Mouse (Mus musculus): Measurements from ENCODE around the gene Adgre4. TPM values are rescaled to one million over a fixed set of nuclear protein-coding genes. Genes with fewer than 3 reads are reported as not detected.
"Not testable (repeated sequence)": the region's sequence is repeated elsewhere in the genome, so short reads cannot be mapped to it uniquely, and the experiment has no call there.

Adgre4 gene
- total RNA-seq (2021), result not detected

DNA sequence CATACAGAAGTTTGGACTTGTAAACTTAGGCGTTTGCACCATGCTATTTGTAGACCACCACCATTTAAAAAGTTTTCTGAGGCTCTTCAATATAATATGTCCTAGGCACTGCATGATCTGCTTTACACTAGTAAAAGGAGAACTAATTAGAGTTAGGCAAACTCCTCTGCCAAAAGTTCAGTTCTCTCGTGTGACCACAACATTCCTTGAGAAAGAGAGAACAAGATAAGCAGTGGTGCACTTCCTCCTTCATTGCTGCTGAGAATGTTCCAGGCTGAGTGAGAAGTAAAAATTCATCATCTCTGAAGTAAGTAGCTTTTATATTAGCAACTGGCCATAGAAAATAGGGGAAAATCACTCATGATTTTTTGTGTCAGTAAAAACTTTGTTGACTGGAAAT is at the start of gene Adgre4:
Gene Adgre4, plus strand, starts transcription at position 199 of the 400 bp plus-strand sequence.
- DNase-seq (ENCODE audit: extremely low spot score in 1 of 2, low spot score in 2 of 2), result no peak
- intact Hi-C loops (cut with DNase I), result no loop called here

DNA sequence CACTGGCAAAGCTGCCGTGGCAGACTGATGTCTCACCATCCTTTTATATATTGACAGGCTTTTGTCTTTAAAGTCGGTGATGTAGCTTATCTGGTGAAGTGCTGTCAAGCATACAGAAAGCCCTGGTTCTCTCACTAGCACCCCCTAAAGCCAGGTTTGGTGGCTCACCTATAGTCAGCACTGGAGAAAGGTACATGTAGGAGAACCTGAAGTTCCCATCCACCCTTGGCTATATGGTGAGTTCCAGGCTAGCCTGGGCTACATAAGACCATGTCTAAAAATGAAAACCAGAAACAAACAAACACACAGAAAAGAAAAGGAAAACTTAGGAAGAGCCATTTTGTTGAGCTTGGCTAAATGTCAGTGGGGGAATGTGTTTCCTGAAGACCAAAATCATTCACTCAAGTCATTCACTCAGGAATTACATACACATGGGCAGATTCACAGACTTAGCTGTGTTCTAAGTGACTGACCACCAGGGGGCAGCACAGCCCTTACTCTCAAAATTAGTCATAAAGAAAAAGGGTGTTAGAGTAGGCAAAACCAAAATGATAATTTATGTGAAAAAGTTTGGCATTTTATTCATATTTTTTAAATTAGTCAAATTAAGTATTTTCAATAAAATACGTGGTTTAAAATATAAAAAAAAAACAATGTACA is 47.5 kb upstream of the Adgre4 start:
- intact Hi-C loops (cut with DNase I), result loop anchor here (5.0 to 10.0 kb wide), 2 partner anchors 183 to 255 kb away; partner anchors contain the start of gene Yju2
- peak; percentile 57 to 82 for DNase-seq (ENCODE audit: extremely low spot score in 1 of 2, low spot score in 2 of 2)

DNA sequence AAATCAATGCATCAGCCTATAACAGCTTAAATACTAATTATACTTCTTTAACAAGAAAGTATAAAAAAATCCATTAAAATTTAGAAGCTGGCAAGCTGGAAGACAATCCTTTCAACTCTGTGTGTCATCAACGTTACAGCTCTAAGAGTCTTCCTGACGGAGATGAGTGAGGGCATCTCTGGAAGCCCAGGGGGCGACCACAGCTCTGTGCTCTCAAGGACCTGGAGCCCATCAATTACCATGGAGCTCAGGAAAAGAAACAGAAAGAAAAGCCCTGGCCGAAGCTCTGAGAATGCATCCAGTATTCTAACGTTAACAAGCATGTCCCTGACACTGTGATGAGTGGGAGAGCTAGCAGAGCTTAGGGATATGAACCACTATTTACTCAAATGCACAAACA is 46.9 kb upstream of the Adgre4 start:
- intact Hi-C loops (cut with DNase I), result loop anchor here (5.0 to 10.0 kb wide), 2 partner anchors 182 to 254 kb away; partner anchors contain the start of gene Yju2

DNA sequence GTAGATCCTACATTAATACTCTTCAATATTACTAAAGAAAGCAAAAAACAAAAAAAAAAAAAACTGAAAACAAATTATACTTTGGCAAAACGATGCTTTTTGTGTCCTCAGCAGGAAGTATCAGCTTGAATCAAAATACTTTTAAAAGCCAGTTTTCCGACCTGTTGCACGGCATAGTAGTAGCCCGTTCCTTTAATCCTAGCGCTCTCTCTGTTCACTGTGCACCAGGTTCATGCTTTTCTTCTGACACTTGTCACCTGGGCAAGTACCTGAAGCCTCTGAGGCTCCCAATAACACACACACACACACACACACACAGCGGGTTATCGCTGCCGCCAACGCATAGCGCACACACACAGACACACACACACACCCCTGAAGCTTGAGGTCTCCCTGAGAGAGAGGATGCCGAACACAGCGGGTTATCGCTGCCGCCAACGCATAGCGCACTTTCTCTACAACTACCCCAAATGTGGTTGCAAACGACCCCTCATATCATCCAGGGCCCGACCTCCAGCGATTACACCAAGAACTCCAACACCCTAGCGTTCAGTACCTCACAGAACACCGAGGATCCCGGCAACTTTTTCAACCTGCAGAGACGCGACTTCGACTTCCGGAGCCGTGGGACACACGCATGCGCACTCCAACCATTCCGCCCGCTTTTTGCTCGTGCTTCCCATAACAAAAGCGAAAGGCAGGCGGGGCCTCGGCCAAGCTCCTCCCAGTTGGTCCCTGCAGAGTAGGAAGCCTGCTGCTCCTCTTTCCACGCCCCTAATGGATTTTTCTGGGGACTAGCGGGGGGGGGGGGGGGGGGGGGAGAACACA is 37.6 kb upstream of the Adgre4 start, which contains the start of gene Pot1b:
Gene Pot1b, minus strand, starts transcription at position 645 of the 828 bp plus-strand sequence.
- intact Hi-C loops (cut with DNase I), result no loop called here

More for the DNA sequence above, 46.9 kb upstream of the Adgre4 start:
- DNase-seq (ENCODE audit: extremely low spot score in 1 of 2, low spot score in 2 of 2), result no peak

DNA sequence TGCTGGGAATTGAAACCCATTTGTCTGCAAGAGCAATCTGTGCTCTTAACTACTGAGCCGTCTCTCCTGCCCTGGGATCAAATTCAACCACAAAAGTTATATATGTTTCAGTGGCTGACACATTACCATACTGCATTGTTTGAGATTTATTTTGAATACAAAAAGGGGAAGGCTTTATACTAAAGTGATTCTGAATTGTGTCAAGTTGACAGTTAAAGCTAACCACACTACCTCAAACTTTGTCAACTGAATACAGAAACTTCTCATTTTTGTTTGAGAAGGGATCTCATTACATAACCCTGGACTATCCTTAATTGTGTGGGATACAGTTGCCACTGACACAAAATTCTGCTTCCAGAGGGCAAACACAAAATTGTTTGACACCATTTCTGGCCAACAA is 28.5 kb upstream of the Adgre4 start:
- intact Hi-C loops (cut with DNase I), result no loop called here
- DNase-seq (ENCODE audit: extremely low spot score in 1 of 2, low spot score in 2 of 2), result no peak

More for the DNA sequence above, 37.6 kb upstream of the Adgre4 start, which contains the start of gene Pot1b:
- DNase-seq (ENCODE audit: extremely low spot score in 1 of 2, low spot score in 2 of 2), result peak; percentile 94 to 98

DNA sequence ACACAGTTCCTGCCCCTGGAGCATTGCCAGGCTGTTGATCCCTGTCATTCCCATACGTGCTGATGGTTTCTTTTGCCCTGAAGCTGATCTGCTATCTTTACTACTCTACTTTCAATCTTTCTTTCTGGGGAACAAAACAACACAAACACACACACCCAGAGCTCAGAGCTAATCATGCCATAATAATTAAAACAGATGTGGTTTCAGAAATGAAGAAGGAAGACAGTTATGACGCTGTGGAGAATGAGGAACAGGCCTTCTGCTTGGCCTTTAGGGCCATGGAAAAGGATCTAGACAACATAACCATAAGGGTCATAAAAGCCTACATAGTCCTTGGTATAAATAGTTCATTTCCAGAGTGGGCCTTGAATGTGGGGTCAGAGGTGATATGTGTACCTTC is 27.5 kb upstream of the Adgre4 start:
- intact Hi-C loops (cut with DNase I), result no loop called here
- DNase-seq (ENCODE audit: extremely low spot score in 1 of 2, low spot score in 2 of 2), result no peak

DNA sequence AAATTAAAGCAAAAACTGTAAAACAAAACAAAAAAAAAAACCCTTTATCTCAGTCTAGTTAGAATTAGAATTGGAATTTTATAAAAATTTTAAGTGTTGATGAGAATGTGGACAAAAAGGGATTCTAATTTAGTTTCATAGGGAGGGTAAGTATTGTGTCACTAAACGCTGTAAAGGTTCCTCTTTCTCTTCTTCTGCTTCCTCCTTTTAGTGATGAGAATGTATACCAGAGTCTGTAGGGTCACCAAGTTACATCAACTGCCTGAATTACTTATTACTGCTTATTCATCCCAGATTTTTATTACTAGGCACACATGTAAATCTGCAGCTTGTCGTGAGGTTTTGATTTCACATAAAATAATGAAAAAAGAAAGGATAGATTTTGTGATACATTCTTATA is 23.6 kb upstream of the Adgre4 start:
- no peak for DNase-seq (ENCODE audit: extremely low spot score in 1 of 2, low spot score in 2 of 2)
- intact Hi-C loops (cut with DNase I), result no loop called here

DNA sequence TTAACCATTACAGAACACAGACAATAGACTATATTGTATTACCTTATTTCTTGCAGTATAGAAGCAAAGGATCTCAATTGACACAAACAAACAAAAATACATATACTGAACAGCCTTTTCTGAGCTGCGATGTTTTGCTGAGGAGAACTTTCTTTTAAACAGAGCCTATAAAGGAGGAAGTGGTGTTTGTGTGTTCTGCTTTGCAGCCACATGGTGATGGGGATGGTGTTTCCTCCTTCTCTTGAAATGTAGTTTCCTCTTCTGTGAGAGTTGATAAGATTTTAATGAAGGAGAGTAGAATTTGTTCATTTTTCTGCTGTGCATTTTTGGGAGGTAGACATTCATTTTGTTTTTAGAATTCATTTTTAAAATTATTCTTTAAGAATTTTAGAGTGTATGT is 13.1 kb upstream of the Adgre4 start:
- intact Hi-C loops (cut with DNase I), result no loop called here
- no peak for DNase-seq (ENCODE audit: extremely low spot score in 1 of 2, low spot score in 2 of 2)

DNA sequence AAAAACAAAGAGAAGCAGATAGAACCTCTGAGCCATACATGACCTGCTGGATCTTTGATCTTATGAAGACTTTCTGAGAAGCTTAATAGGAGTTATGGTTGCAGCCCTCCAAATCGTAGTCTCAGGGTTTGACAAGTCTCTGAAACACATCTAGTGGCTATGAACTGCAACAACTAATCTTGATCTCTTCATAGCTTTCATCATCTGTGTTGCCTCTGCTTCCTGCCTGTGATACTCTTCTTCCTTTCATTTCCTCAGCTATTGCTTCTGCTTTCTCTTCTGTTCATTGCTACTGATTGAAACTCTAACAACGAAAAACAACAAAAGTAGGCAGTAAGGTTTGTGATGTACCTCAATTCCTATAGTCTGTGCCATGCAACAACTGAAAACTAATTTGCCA is 1.4 kb downstream of the Adgre4 start:
- intact Hi-C loops (cut with DNase I), result no loop called here
- DNase-seq (ENCODE audit: extremely low spot score in 1 of 2, low spot score in 2 of 2), result no peak

DNA sequence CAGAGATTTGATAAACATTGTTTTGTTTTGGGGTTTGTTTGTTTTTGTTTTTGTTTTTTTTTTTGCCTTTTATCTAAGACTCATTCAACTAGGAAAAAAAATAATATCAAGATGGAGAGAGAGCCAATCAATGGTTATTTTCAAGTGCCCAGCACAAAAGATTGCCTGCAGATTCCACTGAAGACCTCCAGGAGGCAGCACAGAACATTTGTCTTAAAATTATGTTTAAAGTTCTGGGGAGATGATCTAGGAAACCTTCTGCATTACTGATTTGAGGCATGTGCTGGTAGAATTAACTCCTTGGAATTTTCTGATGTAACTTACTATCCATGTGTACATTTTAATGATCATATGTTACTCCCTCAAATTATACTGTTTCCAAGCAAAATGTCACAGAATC is 63.9 kb downstream of the Adgre4 start:
- DNase-seq (ENCODE audit: extremely low spot score in 1 of 2, low spot score in 2 of 2), result no peak
- intact Hi-C loops (cut with DNase I), result no loop called here

DNA sequence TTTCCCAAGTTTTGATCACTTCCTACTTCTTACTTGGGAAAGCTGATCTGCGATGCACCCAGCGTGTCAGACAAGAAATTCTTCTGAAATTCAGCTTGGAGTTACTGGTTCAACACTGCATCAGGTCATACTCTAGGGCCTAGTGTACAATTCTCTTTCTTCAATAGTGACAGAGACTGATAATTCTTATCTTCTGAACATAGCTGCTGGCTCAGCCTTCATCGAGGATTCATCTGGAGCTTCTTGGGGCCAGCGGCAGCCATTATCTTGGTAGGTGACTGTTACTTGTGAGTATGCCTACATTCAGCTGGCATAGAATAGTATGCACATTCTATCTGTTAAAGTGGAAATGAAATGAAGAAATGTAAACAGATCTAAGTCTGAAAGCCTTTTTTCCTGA is 67.1 kb downstream of the Adgre4 start:
- intact Hi-C loops (cut with DNase I), result no loop called here
- no peak for DNase-seq (ENCODE audit: extremely low spot score in 1 of 2, low spot score in 2 of 2)

DNA sequence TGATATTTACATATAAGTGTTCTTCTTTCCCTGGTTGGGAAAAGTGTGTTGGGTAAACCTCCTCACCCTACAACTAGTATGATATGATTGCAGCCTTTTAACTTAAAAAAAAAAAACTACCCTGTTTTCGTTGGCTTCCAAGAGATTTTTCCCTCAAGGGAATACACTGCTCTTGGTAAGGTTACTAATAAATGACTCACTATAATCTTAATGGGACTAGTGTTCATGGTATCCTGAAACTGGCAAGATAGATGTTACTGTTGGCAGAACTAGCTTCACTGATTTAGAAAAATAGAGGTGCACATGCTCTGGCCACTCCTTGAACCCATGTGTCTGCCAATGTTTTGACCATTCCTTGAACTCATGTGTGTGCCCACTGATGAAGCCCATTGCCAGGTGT is 71.8 kb downstream of the Adgre4 start:
- intact Hi-C loops (cut with DNase I), result no loop called here

DNA sequence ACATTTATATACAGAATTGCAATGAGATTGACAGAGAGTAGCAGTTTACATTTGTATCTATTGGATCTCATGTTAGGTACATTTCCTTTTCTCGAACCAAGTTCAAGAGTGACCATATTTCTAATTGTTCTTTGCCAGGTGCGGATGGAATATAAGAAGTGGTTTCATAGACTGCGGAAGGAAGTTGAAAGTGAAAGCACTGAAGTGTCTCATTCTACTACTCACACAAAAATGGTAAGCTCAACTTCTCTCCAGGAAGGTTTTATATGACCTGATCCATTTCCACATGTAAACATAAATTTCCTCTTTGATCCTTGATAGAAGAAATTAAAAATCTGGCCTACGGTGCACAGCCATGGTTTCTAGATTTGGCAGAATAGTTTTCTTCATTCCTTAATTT is 93.3 kb downstream of the Adgre4 start:
- no peak for DNase-seq (ENCODE audit: extremely low spot score in 1 of 2, low spot score in 2 of 2)
- intact Hi-C loops (cut with DNase I), result no loop called here

More for the DNA sequence above, 71.8 kb downstream of the Adgre4 start:
- DNase-seq (ENCODE audit: extremely low spot score in 1 of 2, low spot score in 2 of 2), result no peak

DNA sequence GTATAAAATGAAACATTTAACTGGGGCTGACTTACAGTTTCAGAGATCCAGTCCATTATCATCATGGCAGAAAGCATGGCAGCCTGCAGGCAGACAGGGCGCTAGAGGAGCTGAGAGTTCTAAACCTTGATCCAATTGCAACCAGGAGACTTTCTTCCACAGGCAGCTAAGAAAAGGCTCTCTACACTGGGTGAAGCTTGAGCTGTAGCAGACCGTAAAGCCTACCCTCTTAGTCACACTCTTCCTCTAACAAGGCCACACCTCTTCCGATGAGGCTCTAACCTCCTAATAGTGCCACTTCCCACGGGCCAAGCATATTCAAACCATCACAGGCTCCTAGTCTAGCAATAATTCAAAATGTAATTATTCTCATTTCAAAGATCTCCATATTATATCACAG is 127.4 kb downstream of the Adgre4 start:
- DNase-seq (ENCODE audit: extremely low spot score in 1 of 2, low spot score in 2 of 2), result no peak
- intact Hi-C loops (cut with DNase I), result no loop called here

DNA sequence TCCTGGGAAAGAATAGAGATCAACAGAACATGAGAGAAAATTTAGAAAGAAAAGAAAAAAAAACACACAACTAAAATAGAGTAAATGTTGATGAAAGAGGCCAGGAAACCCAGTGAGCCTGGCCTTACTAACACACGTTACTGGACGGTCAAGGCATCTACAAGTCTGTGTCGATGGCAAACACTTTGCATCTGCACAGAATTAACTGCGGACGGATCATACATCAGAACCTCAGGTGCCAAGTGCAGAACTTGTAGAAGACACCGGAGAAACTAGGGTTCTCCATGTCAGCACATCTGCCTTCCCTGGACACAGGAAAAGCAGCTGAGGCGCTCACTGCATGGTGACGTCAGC is 128.5 kb downstream of the Adgre4 start:
- intact Hi-C loops (cut with DNase I); DNase-seq (ENCODE audit: extremely low spot score in 1 of 2, low spot score in 2 of 2): not testable (repeated sequence)

DNA sequence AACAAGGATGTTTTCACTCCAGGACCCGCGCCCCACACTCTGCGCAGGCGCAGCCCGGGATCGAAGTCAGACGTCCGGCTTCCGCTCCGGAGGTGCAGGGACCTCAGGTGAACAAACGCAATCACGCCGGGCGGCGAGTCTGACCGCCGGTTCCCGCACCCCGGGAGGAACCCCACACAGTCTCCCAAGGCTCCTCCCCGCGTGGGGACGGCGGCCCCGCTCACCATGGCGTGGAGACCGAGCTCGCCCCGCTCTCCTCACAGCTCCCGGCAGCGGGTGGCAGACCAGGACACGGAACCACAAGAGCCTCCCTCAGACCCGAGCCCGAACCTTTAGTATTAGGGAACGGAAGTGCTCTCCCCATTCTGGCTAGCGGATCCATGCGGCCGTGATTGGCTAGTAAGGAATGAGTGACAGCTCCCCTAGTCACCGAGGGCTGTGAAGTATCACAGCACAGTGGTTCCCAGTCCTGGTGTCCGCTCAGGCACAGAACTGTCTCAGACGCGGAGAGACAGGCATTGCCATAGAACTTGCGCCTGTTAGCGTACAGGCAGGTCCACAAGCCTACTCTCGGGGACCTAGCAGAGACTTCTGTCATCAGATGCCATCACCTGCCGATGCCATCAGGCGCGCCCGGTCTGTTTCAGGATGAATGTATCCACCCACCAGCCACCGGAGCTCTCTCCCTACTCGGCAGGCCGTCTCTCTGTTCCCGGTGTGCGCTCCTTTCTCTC is 129.0 kb downstream of the Adgre4 start, which contains the start of gene Zfp119a:
Gene Zfp119a, minus strand, starts transcription at position 295 of the 734 bp plus-strand sequence.
- DNase-seq (ENCODE audit: extremely low spot score in 1 of 2, low spot score in 2 of 2), result peak; percentile 79 to 83
- intact Hi-C loops (cut with DNase I), result not testable (repeated sequence)

DNA sequence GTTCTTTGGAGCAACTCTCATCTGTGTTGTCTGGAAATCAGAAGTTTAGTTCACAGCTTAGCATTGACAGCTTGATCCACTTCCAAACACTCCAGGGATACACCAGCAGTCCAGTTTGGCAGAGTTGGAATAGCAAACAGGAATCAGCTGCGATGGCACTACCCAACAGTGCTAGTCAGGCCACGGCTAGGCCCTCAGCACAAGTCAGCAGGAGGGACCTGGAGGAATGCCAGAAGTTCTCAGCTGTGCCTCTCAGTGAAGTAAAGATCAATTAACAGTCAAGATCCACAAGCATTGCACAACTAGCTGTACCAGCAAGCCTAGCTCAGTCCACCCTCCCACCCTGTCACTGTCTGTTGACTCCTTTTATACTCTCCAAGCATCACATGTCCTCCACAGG is 133.8 kb downstream of the Adgre4 start:
- peak in 1 of 2 experiments; percentile 20 for DNase-seq (ENCODE audit: extremely low spot score in 1 of 2, low spot score in 2 of 2)
- intact Hi-C loops (cut with DNase I), result loop anchor here (10.0 kb wide), 1 partner anchor 179 kb away; no protein-coding TSS in a partner anchor

DNA sequence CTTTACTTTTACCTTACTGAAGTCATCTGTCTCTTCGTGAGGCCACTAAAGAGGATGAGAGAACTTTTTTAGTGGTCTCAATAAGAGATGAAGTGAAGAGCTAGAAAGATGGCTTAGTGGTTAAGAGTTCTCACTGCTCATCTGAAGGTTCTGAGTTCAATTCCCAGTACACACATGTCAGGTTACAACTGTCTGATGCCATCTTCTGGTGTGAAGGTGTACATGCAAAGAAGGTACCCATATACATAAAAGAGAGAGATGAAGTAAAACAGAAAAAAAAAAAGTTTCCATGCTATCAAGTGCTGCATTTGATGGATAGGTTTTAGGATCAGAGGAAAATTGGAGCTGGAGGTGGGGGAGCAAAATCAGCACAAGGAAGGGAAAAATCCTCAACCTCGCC is 135.1 kb downstream of the Adgre4 start:
- no peak for DNase-seq (ENCODE audit: extremely low spot score in 1 of 2, low spot score in 2 of 2)
- intact Hi-C loops (cut with DNase I), result loop anchor here (10.0 kb wide), 1 partner anchor 180 kb away; no protein-coding TSS in a partner anchor

DNA sequence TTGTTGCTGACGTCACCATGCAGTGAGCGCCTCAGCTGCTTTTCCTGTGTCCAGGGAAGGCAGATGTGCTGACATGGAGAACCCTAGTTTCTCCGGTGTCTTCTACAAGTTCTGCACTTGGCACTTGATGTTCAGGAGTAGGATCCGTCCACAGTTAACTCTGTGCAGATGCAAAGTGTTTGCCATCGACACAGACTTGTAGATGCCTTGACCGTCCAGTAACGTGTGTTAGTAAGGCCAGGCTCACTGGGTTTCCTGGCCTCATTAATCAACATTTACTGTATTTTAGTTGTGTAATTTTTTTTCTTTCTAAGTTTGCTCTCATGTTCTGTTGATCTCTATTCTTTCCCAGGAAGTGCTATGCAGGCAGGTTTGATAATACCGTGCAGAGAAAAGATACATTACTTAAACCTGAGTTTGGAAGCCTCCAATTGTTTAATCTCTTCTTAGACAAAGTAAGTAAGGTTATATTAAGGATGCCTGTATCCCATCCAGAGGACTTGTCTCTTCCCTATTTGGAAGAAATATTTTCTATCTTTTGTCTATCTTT is 142.7 kb downstream of the Adgre4 start:
- DNase-seq (ENCODE audit: extremely low spot score in 1 of 2, low spot score in 2 of 2), result not testable (repeated sequence)
- intact Hi-C loops (cut with DNase I), result loop anchor here (5.0 kb wide), 1 partner anchor 50 kb away; no protein-coding TSS in a partner anchor
